Mouse (Mus musculus): ENCODE results near the gene Rpl38.

The Rpl38 gene

GRCm38 (mm10) chr11:114668301-114668710 is at the start of gene Rpl38:
Gene Rpl38, plus strand, starts transcription at chr11:114668524.
- ATAC-seq (ENCODE audit: low TSS enrichment) = peak; percentile 81

GRCm38 (mm10) chr11:114618697-114619417 is 49.5 kb upstream of the Rpl38 start:
- ATAC-seq (ENCODE audit: low TSS enrichment) = no peak

GRCm38 (mm10) chr11:114626071-114626690 is 42.1 kb upstream of the Rpl38 start:
- ATAC-seq (ENCODE audit: low TSS enrichment) = no peak

- no peak for ATAC-seq (ENCODE audit: low TSS enrichment)
Observed at GRCm38 (mm10) chr11:114627036-114627435, 41.3 kb upstream of the Rpl38 start.

- no peak for ATAC-seq (ENCODE audit: low TSS enrichment)
Observed at GRCm38 (mm10) chr11:114628032-114628431, 40.3 kb upstream of the Rpl38 start.

- no peak for ATAC-seq (ENCODE audit: low TSS enrichment)
Observed at GRCm38 (mm10) chr11:114630044-114630443, 38.3 kb upstream of the Rpl38 start.

- no peak for ATAC-seq (ENCODE audit: low TSS enrichment)
Observed at GRCm38 (mm10) chr11:114632266-114632665, 36.1 kb upstream of the Rpl38 start.

GRCm38 (mm10) chr11:114636292-114636691 is 32.0 kb upstream of the Rpl38 start:
- ATAC-seq (ENCODE audit: low TSS enrichment) = peak; percentile 77

- ATAC-seq (ENCODE audit: low TSS enrichment) = peak; percentile 83
Observed at GRCm38 (mm10) chr11:114636727-114637505, 31.4 kb upstream of the Rpl38 start.

- no peak for ATAC-seq (ENCODE audit: low TSS enrichment)
Observed at GRCm38 (mm10) chr11:114638647-114639290, 29.6 kb upstream of the Rpl38 start.

GRCm38 (mm10) chr11:114639681-114640103 is 28.6 kb upstream of the Rpl38 start:
- no peak for ATAC-seq (ENCODE audit: low TSS enrichment)

- ATAC-seq (ENCODE audit: low TSS enrichment) = no peak
Observed at GRCm38 (mm10) chr11:114640658-114641057, 27.7 kb upstream of the Rpl38 start.

GRCm38 (mm10) chr11:114641136-114641535 is 27.2 kb upstream of the Rpl38 start:
- no peak for ATAC-seq (ENCODE audit: low TSS enrichment)

GRCm38 (mm10) chr11:114642184-114642583 is 26.1 kb upstream of the Rpl38 start:
- ATAC-seq (ENCODE audit: low TSS enrichment) = no peak

- ATAC-seq (ENCODE audit: low TSS enrichment) = no peak
Observed at GRCm38 (mm10) chr11:114642926-114643325, 25.4 kb upstream of the Rpl38 start.

- ATAC-seq (ENCODE audit: low TSS enrichment) = no peak
Observed at GRCm38 (mm10) chr11:114644122-114644521, 24.2 kb upstream of the Rpl38 start.

- no peak for ATAC-seq (ENCODE audit: low TSS enrichment)
Observed at GRCm38 (mm10) chr11:114649510-114649909, 18.8 kb upstream of the Rpl38 start.

GRCm38 (mm10) chr11:114652531-114652930 is 15.8 kb upstream of the Rpl38 start:
- no peak for ATAC-seq (ENCODE audit: low TSS enrichment)

- no peak for ATAC-seq (ENCODE audit: low TSS enrichment)
Observed at GRCm38 (mm10) chr11:114653664-114654063, 14.7 kb upstream of the Rpl38 start.

GRCm38 (mm10) chr11:114654552-114654951 is 13.8 kb upstream of the Rpl38 start:
- ATAC-seq (ENCODE audit: low TSS enrichment) = peak; percentile 89

GRCm38 (mm10) chr11:114655350-114656008 is 12.8 kb upstream of the Rpl38 start:
- ATAC-seq (ENCODE audit: low TSS enrichment) = no peak
